Mouse (Mus musculus) left cerebral cortex, postnatal 10 days (tissue): Measurements from ENCODE around the gene Gmeb2. TPM values are rescaled to one million over a fixed set of nuclear protein-coding genes. Genes with fewer than 3 reads are reported as not detected.

Experiments used
- DNase-seq, 2 experiments: peaks; one replicate each; pipeline ENCODE4 v3.0.0; 2021 to 2022; ENCODE audit warnings: low spot score in 2 of 2, mixed read lengths in 1 of 2; ENCODE audit errors: extremely low spot score in 1 of 2
- intact Hi-C: fragments of 180-260 bp; cut with DNase I; formaldehyde crosslinking; loops from one replicate; pipeline ENCODE4 v1.15.1; 2025
- total RNA-seq, 2 experiments: library from RNA; stranded (reverse); gene quantifications; 2 replicates each; pipeline ENCODE4 v1.2.3; 2021

Gene Gmeb2
- total RNA-seq, 2 experiments from 2014 or later, result 15.5 to 17.6 TPM

DNA sequence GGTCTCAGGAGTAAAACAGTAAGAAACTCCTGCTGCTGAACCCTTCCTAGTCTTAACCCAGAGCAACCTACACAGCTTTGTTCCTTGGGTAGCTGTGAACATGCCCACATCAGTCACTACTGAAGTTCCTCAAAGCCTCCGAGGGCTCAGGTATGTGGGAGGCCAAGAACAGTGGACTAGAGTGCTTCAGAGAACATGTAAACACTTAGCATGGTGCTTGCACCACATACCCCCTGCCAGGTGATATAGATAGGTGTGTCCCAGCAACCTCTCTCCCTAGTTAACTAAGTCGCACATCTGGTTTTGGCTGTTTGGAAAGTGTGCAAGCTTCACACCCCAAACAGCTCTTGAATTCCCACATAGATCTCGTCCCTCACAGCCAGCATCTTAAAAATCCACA, 86.2 kb downstream of the Gmeb2 start:
- intact Hi-C loops, result no loop called here
- DNase-seq, result no peak

Other genes starting within 250 kb of the Gmeb2 start
- 10 to 100 TPM; 40.5 to 44.1 TPM for gene Chrna4, start 244.5 kb downstream of the Gmeb2 start, total RNA-seq
- 100 to 1,000 TPM; 178 to 181 TPM for gene Kcnq2, start 152.7 kb downstream of the Gmeb2 start, total RNA-seq
- 100 to 1,000 TPM; 898 to 906 TPM for gene Eef1a2, start 131.0 kb downstream of the Gmeb2 start, total RNA-seq
- 100 to 1,000 TPM; 111 to 117 TPM for gene Ppdpf, start 100.8 kb downstream of the Gmeb2 start, total RNA-seq
- not detected for gene Ptk6, start 85.2 kb downstream of the Gmeb2 start, total RNA-seq
- under 1 TPM; 0.21 to 0.22 TPM for gene Srms, start 74.8 kb downstream of the Gmeb2 start, total RNA-seq
- not detected for gene Fndc11, start 68.0 kb downstream of the Gmeb2 start, total RNA-seq
- 1 to 10 TPM; 1.4 to 1.7 TPM for gene Helz2, start 46.0 kb downstream of the Gmeb2 start, total RNA-seq
- gene Stmn3, start 26.5 kb upstream of the Gmeb2 start, total RNA-seq, result 1,000 to 10,000 TPM; 1,052 to 1,067 TPM
- 10 to 100 TPM; 41.1 to 46.6 TPM for gene Rtel1, start 31.7 kb upstream of the Gmeb2 start, total RNA-seq
- gene Zgpat, start 76.9 kb upstream of the Gmeb2 start, total RNA-seq, result 10 to 100 TPM; 55.9 to 60.5 TPM
- gene Arfrp1, start 77.4 kb upstream of the Gmeb2 start, total RNA-seq, result 10 to 100 TPM; 39.8 to 44.2 TPM
- gene Lime1, start 92.0 kb upstream of the Gmeb2 start, total RNA-seq, result 10 to 100 TPM; 30.1 to 32.9 TPM
- gene Zbtb46, start 171.4 kb upstream of the Gmeb2 start, total RNA-seq, result 10 to 100 TPM; 17.1 to 19.9 TPM
- gene Abhd16b, start 205.2 kb upstream of the Gmeb2 start, total RNA-seq, result not detected
- gene Tpd52l2, start 209.1 kb upstream of the Gmeb2 start, total RNA-seq, result 10 to 100 TPM; 75.5 to 77.2 TPM
- gene Dnajc5, start 232.4 kb upstream of the Gmeb2 start, total RNA-seq, result 100 to 1,000 TPM; 320 to 333 TPM